Mouse (Mus musculus) hindbrain, embryonic 13.5 days (tissue): Measurements from ENCODE around the gene Olfr62. TPM values are rescaled to one million over a fixed set of nuclear protein-coding genes. Genes with fewer than 3 reads are reported as not detected.

ENCODE experiments used
- ATAC-seq: fragments of 200-750 bp; cut with Nextera tagmentation; 2 replicates; pipeline ENCODE4 v1.8.0; 2017; ENCODE audit warnings: moderate TSS enrichment; ENCODE audit not compliant: low FRiP score
- H3K27ac ChIP-seq: fragments of 300-500 bp; sonication (generic); 2 replicates; pipeline ENCODE4 v1.5.1; 2015; ENCODE audit warnings: inconsistent platforms, mild to moderate bottlenecking, moderate library complexity
- H3K27me3 ChIP-seq: fragments of 300-500 bp; sonication (generic); 2 replicates; pipeline ENCODE4 v1.6.1; 2015; ENCODE audit warnings: mild to moderate bottlenecking, inconsistent platforms
- H3K36me3 ChIP-seq: fragments of 300-500 bp; sonication (generic); 2 replicates; pipeline ENCODE4 v1.6.1; 2015; ENCODE audit warnings: mild to moderate bottlenecking, inconsistent platforms
- H3K4me1 ChIP-seq: fragments of 300-500 bp; sonication (generic); replicated peaks from 2 replicates; pipeline ENCODE4 v1.6.1; 2015; ENCODE audit warnings: inconsistent platforms
- H3K4me2 ChIP-seq: fragments of 300-500 bp; sonication (generic); 2 replicates; pipeline ENCODE4 v1.6.1; 2015; ENCODE audit warnings: inconsistent platforms, mild to moderate bottlenecking, moderate library complexity
- H3K4me3 ChIP-seq: fragments of 300-500 bp; sonication (generic); 2 replicates; pipeline ENCODE4 v1.5.1; 2015; ENCODE audit warnings: mild to moderate bottlenecking, inconsistent platforms
- H3K9ac ChIP-seq: fragments of 300-500 bp; sonication (generic); 2 replicates; pipeline ENCODE4 v1.6.1; 2015; ENCODE audit warnings: mild to moderate bottlenecking, inconsistent platforms
- H3K9me3 ChIP-seq: fragments of 300-500 bp; sonication (generic); 2 replicates; pipeline ENCODE4 v1.6.1; 2016; ENCODE audit warnings: inconsistent platforms
- WGBS: fragments of 180-500 bp; shearing (Covaris S2); methylation state at CpG from one replicate; pipeline ENCODE4 v1.1.7; 2015; 5-methylcytosine and 5-hydroxymethylcytosine counted together
- polyA plus RNA-seq: library from polyadenylated mRNA; unstranded; fragments of >200 nt; fragmentation: Nextera tagmentation; extraction: Ambion mirVana; gene quantifications from 2 replicates; pipeline ENCODE4 v1.2.1, GENCODE M21; 2015

The Olfr62 gene
- polyA plus RNA-seq, 1 experiment from 2014 or later = not detected

- no peak overlapping the region for H3K9ac ChIP-seq
- H3K4me1 ChIP-seq = peaks cover 7% of the 10 kb centered on the region
- H3K27ac ChIP-seq = no peak overlapping the region
- H3K27me3 ChIP-seq = no peaks in the 10 kb centered on the region
- 40% methylated on average over 2 of the region's 2 CpGs for whole genome bisulfite sequencing
- H3K36me3 ChIP-seq = no peaks in the 10 kb centered on the region
- 0 out of 2 replicates have a peak, but pooled peaks have one; percentile 28 for ATAC-seq
- no peak overlapping the region for H3K4me2 ChIP-seq
- H3K4me3 ChIP-seq = no peak overlapping the region
- no peaks in the 10 kb centered on the region for H3K9me3 ChIP-seq
Observed at GRCm38 (mm10) chr4:118693812-118694211, 35.1 kb downstream of the Olfr62 start.

GRCm38 (mm10) chr4:118703223-118703622 lies 44.5 kb downstream of the Olfr62 start, which contains the start of gene Olfr1341:
Gene Olfr1341, plus strand, starts transcription at chr4:118703523.
- H3K36me3 ChIP-seq = no peaks in the 10 kb centered on the region
- no peak within 1 kb of the TSS for H3K4me2 ChIP-seq
- no peaks in the 10 kb centered on the region for H3K4me1 ChIP-seq
- H3K9me3 ChIP-seq = no peaks in the 10 kb centered on the region
- ATAC-seq = no peak
- 87% methylated on average over 3 of the region's 3 CpGs for WGBS
- no peak within 1 kb of the TSS for H3K9ac ChIP-seq
- H3K27me3 ChIP-seq = no peaks in the 10 kb centered on the region
- no peak within 1 kb of the TSS for H3K4me3 ChIP-seq
- no peak within 1 kb of the TSS for H3K27ac ChIP-seq

- Histone ChIP-seq H3K9me3 (no peaks in the 10 kb centered on the region), H3K4me1 (no peaks in the 10 kb centered on the region), H3K9ac (no peak overlapping the region), H3K36me3 (no peaks in the 10 kb centered on the region), H3K27ac (no peak overlapping the region), H3K4me3 (no peak overlapping the region), H3K27me3 (no peaks in the 10 kb centered on the region), H3K4me2 (no peak overlapping the region)
- no peak for ATAC-seq
- WGBS = 94% methylated on average over 5 of the region's 5 CpGs
Observed at GRCm38 (mm10) chr4:118708086-118708485, 49.3 kb downstream of the Olfr62 start.

GRCm38 (mm10) chr4:118711656-118712055 lies 52.9 kb downstream of the Olfr62 start:
- H3K27me3 ChIP-seq = no peaks in the 10 kb centered on the region
- no peak overlapping the region for H3K4me3 ChIP-seq
- H3K9ac ChIP-seq = no peak overlapping the region
- no peaks in the 10 kb centered on the region for H3K36me3 ChIP-seq
- H3K27ac ChIP-seq = no peak overlapping the region
- no peak overlapping the region for H3K4me2 ChIP-seq
- ATAC-seq = no peak
- 16% methylated on average over 1 of the region's 1 CpGs for WGBS
- no peaks in the 10 kb centered on the region for H3K9me3 ChIP-seq
- H3K4me1 ChIP-seq = no peaks in the 10 kb centered on the region

Other genes starting within 250 kb of the Olfr62 start
- gene Szt2, start 249.7 kb upstream of the Olfr62 start, polyA plus RNA-seq = 10.6 and 10.9 TPM in 2 replicates
- 118 and 124 TPM in 2 replicates for gene Med8, start 249.6 kb upstream of the Olfr62 start, polyA plus RNA-seq
- 32.9 and 33.3 TPM in 2 replicates for gene Elovl1, start 230.9 kb upstream of the Olfr62 start, polyA plus RNA-seq
- gene Cdc20, start 221.6 kb upstream of the Olfr62 start, polyA plus RNA-seq = 56.1 and 66.8 TPM in 2 replicates
- gene Mpl, start 201.4 kb upstream of the Olfr62 start, polyA plus RNA-seq = 0.26 and 0.32 TPM in 2 replicates
- 17.7 and 18.7 TPM in 2 replicates for gene Tie1, start 168.9 kb upstream of the Olfr62 start, polyA plus RNA-seq
- gene 2610528J11Rik, start 132.0 kb upstream of the Olfr62 start, polyA plus RNA-seq = not detected in 2 replicates
- gene Tmem125, start 114.9 kb upstream of the Olfr62 start, polyA plus RNA-seq = 0.12 and 0.13 TPM in 2 replicates
- gene Cfap57, start 38.2 kb upstream of the Olfr62 start, polyA plus RNA-seq = 1.3 and 2.3 TPM in 2 replicates
- 106 and 121 TPM in 2 replicates for gene Ebna1bp2, start 38.2 kb upstream of the Olfr62 start, polyA plus RNA-seq
- not detected in 2 replicates for gene Olfr1342, start 33.8 kb downstream of the Olfr62 start, polyA plus RNA-seq
- not detected in 2 replicates for gene Olfr1341, start 44.6 kb downstream of the Olfr62 start, polyA plus RNA-seq
- gene Olfr1340, start 61.2 kb downstream of the Olfr62 start, polyA plus RNA-seq = not detected in 2 replicates
- not detected in 2 replicates for gene Olfr1339, start 73.2 kb downstream of the Olfr62 start, polyA plus RNA-seq
- gene Olfr1338, start 99.8 kb downstream of the Olfr62 start, polyA plus RNA-seq = not detected in 2 replicates
- gene Olfr1337, start 123.6 kb downstream of the Olfr62 start, polyA plus RNA-seq = not detected in 2 replicates
- not detected in 2 replicates for gene Olfr1335, start 151.0 kb downstream of the Olfr62 start, polyA plus RNA-seq
- not detected in 2 replicates for gene Olfr1333, start 177.3 kb downstream of the Olfr62 start, polyA plus RNA-seq
- not detected in 2 replicates for gene Olfr1331, start 205.7 kb downstream of the Olfr62 start, polyA plus RNA-seq
- gene Olfr1330, start 229.6 kb downstream of the Olfr62 start, polyA plus RNA-seq = not detected in 2 replicates